Mouse (Mus musculus): Measurements from ENCODE around the gene Cerkl. TPM values are rescaled to one million over a fixed set of nuclear protein-coding genes. Genes with fewer than 3 reads are reported as not detected.

Gene Cerkl
- total RNA-seq (2014; rRNA removed; ENCODE audit: low replicate concordance) (1.5 TPM in 1 of 2 replicates, not detected in the other), polyA plus RNA-seq (2015; fragmentation: Nextera tagmentation; extraction: Ambion mirVana) (0.44 and 1.4 TPM in 2 replicates)

GRCm38 (mm10) chr2:79456575-79457349, at the start of gene Cerkl, which contains the start of gene Neurod1:
Gene Cerkl, minus strand, starts transcription at chr2:79456785.
Gene Neurod1, minus strand, starts transcription at chr2:79456751.
- H3K9ac ChIP-seq (replicated peaks; ENCODE audit: low read depth, low read length) = no peak within 1 kb of the TSS
- H3K4me3 ChIP-seq (ENCODE audit: low read depth, low read length) = peak within 1 kb of the TSS; percentile 25
- no peak for TF ChIP-seq EP300 (IDR thresholded peaks at IDR 0.05; ENCODE audit: low read depth)
- TF ChIP-seq CTCF (IDR thresholded peaks at IDR 0.05; ENCODE audit: low read depth) = no peak
- no peaks in the 10 kb centered on the region for H3K36me3 ChIP-seq (replicated peaks; ENCODE audit: control insufficient read depth, insufficient read depth, low read length)
- WGBS = under 1% methylated on average over 41 of the region's 42 CpGs
- ATAC-seq (ENCODE audit: insufficient read depth, low read depth) (no peak), DNase-seq (ENCODE audit: low spot score) (no peak)
- 0 out of 2 replicates have a peak, but pooled peaks cover 3% of the 10 kb centered on the region for H3K9me3 ChIP-seq (replicated peaks; ENCODE audit: control insufficient read depth, low read length)
- H3K4me2 ChIP-seq (ENCODE audit: low read depth, low read length) = peak within 1 kb of the TSS; percentile 38; the same call in 1 of the 2 replicates
- H3K27me3 ChIP-seq (ENCODE audit: control insufficient read depth, insufficient read depth, low read length) = peaks cover 77% of the 10 kb centered on the region
- H3K4me1 ChIP-seq (ENCODE audit: control insufficient read depth, insufficient read depth) = no peaks in the 10 kb centered on the region
- no peak within 1 kb of the TSS for H3K27ac ChIP-seq (ENCODE audit: low read depth)

GRCm38 (mm10) chr2:79498990-79499755, 42.6 kb upstream of the Cerkl start:
- ATAC-seq (ENCODE audit: insufficient read depth, low read depth) = peak; percentile 63; the same call in 1 of the 2 replicates
- TF ChIP-seq EP300 (IDR thresholded peaks at IDR 0.05; ENCODE audit: low read depth) = no peak
- TF ChIP-seq CTCF (IDR thresholded peaks at IDR 0.05; ENCODE audit: low read depth) = peak; percentile 86

GRCm38 (mm10) chr2:79485127-79485526, 28.5 kb upstream of the Cerkl start:
- H3K4me1 ChIP-seq (ENCODE audit: control insufficient read depth, insufficient read depth) = no peaks in the 10 kb centered on the region
- ATAC-seq (ENCODE audit: insufficient read depth, low read depth) = no peak
- no peaks in the 10 kb centered on the region for H3K9me3 ChIP-seq (replicated peaks; ENCODE audit: control insufficient read depth, low read length)
- 64% methylated on average over 3 of the region's 3 CpGs for WGBS
- H3K27ac ChIP-seq (ENCODE audit: low read depth) = no peak overlapping the region
- H3K9ac ChIP-seq (replicated peaks; ENCODE audit: low read depth, low read length) = no peak overlapping the region
- no peaks in the 10 kb centered on the region for H3K36me3 ChIP-seq (replicated peaks; ENCODE audit: control insufficient read depth, insufficient read depth, low read length)
- H3K27me3 ChIP-seq (ENCODE audit: control insufficient read depth, insufficient read depth, low read length) = no peaks in the 10 kb centered on the region
- DNase-seq (ENCODE audit: low spot score) = no peak
- no peak overlapping the region for H3K4me2 ChIP-seq (ENCODE audit: low read depth, low read length)
- TF ChIP-seq EP300 (IDR thresholded peaks at IDR 0.05; ENCODE audit: low read depth) (no peak), CTCF (IDR thresholded peaks at IDR 0.05; ENCODE audit: low read depth) (no peak)
- H3K4me3 ChIP-seq (ENCODE audit: low read depth, low read length) = no peak overlapping the region

More at GRCm38 (mm10) chr2:79498990-79499755, 42.6 kb upstream of the Cerkl start:
- no peak overlapping the region for H3K27ac ChIP-seq (ENCODE audit: low read depth)
- H3K4me2 ChIP-seq (ENCODE audit: low read depth, low read length) = no peak overlapping the region
- peak; percentile 58 for DNase-seq (ENCODE audit: low spot score)
- no peaks in the 10 kb centered on the region for H3K36me3 ChIP-seq (replicated peaks; ENCODE audit: control insufficient read depth, insufficient read depth, low read length)
- H3K4me1 ChIP-seq (ENCODE audit: control insufficient read depth, insufficient read depth) = no peaks in the 10 kb centered on the region
- H3K4me3 ChIP-seq (ENCODE audit: low read depth, low read length) = no peak overlapping the region
- no peaks in the 10 kb centered on the region for H3K27me3 ChIP-seq (ENCODE audit: control insufficient read depth, insufficient read depth, low read length)
- no peaks in the 10 kb centered on the region for H3K9me3 ChIP-seq (replicated peaks; ENCODE audit: control insufficient read depth, low read length)
- 22% methylated on average over 10 of the region's 10 CpGs for WGBS
- H3K9ac ChIP-seq (replicated peaks; ENCODE audit: low read depth, low read length) = no peak overlapping the region

GRCm38 (mm10) chr2:79482511-79482910, 25.9 kb upstream of the Cerkl start:
- 90% methylated on average over 2 of the region's 2 CpGs for whole genome bisulfite sequencing
- Histone ChIP-seq H3K4me2 (ENCODE audit: low read depth, low read length) (no peak overlapping the region), H3K36me3 (replicated peaks; ENCODE audit: control insufficient read depth, insufficient read depth, low read length) (no peaks in the 10 kb centered on the region), H3K9me3 (replicated peaks; ENCODE audit: control insufficient read depth, low read length) (no peaks in the 10 kb centered on the region), H3K9ac (replicated peaks; ENCODE audit: low read depth, low read length) (no peak overlapping the region), H3K4me1 (ENCODE audit: control insufficient read depth, insufficient read depth) (no peaks in the 10 kb centered on the region), H3K4me3 (ENCODE audit: low read depth, low read length) (no peak overlapping the region), H3K27ac (ENCODE audit: low read depth) (no peak overlapping the region), H3K27me3 (ENCODE audit: control insufficient read depth, insufficient read depth, low read length) (no peaks in the 10 kb centered on the region)
- ATAC-seq (ENCODE audit: insufficient read depth, low read depth) = no peak
- no peak for DNase-seq (ENCODE audit: low spot score)
- TF ChIP-seq EP300 (IDR thresholded peaks at IDR 0.05; ENCODE audit: low read depth) = no peak
- TF ChIP-seq CTCF (IDR thresholded peaks at IDR 0.05; ENCODE audit: low read depth) = no peak

GRCm38 (mm10) chr2:79462411-79462810, 5.8 kb upstream of the Cerkl start:
- no peak overlapping the region for H3K27ac ChIP-seq (ENCODE audit: low read depth)
- ATAC-seq (ENCODE audit: insufficient read depth, low read depth) (no peak), DNase-seq (ENCODE audit: low spot score) (no peak)
- no peak overlapping the region for H3K4me3 ChIP-seq (ENCODE audit: low read depth, low read length)
- H3K9ac ChIP-seq (replicated peaks; ENCODE audit: low read depth, low read length) = no peak overlapping the region
- 70% methylated on average over 4 of the region's 4 CpGs for WGBS
- no peak overlapping the region for H3K4me2 ChIP-seq (ENCODE audit: low read depth, low read length)
- H3K36me3 ChIP-seq (replicated peaks; ENCODE audit: control insufficient read depth, insufficient read depth, low read length) = no peaks in the 10 kb centered on the region
- TF ChIP-seq CTCF (IDR thresholded peaks at IDR 0.05; ENCODE audit: low read depth) (no peak), EP300 (IDR thresholded peaks at IDR 0.05; ENCODE audit: low read depth) (no peak)
- H3K27me3 ChIP-seq (ENCODE audit: control insufficient read depth, insufficient read depth, low read length) = peaks cover 34% of the 10 kb centered on the region
- no peaks in the 10 kb centered on the region for H3K4me1 ChIP-seq (ENCODE audit: control insufficient read depth, insufficient read depth)
- 0 out of 2 replicates have a peak, but pooled peaks cover 3% of the 10 kb centered on the region for H3K9me3 ChIP-seq (replicated peaks; ENCODE audit: control insufficient read depth, low read length)

Measured in heart, postnatal 0 days (tissue).